Mouse (Mus musculus) thymus, postnatal 36 days (tissue): ENCODE measurements around the gene Ppih.
"Not testable (repeated sequence)": the region's sequence is repeated elsewhere in the genome, so short reads cannot be mapped to it uniquely, and the experiment has no call there.

ENCODE experiments used
- DNase-seq, 2 experiments: peaks; one replicate each; pipeline ENCODE4 v3.0.0; 2022; ENCODE audit warnings: mixed read lengths in 2 of 2

The Ppih gene

DNA sequence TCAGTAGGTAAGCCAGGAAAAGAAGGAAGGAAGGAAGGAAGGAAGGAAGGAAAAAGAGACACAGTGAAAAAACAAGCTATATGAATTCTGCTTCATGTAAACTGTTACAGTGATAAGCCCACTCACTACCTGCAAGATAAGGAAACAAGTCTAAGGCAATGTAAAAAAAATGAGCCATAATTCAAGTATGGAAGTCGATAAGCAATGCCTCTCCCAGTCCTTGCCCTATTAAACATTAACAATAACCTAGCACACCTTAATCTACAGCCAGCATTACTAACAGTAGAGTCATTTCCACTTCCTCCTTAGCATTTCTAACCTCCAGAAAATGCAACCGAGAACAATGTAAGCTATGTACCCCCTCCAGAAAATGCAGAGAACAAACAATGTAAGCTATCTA, 35.0 kb downstream of the Ppih start:
- no peak for DNase-seq

DNA sequence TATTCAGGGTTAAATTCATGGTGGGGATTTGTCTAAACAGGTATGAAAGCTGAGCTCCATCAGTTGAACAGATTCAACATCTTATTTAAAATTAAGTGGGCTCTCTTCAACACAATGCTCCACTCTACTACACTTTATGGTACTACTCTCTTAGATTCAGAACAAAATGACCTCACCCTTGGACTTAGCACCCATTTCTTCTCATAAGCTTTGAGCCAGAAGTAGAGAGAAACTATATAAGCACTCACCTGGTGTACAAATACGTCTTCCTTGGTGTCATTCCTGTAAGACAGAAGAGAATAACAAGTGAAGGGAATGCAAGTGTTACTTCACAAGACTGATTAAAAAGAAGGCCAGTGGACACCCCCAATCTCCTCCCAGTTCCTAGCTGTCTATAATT, 35.5 kb downstream of the Ppih start:
- no peak for DNase-seq

DNA sequence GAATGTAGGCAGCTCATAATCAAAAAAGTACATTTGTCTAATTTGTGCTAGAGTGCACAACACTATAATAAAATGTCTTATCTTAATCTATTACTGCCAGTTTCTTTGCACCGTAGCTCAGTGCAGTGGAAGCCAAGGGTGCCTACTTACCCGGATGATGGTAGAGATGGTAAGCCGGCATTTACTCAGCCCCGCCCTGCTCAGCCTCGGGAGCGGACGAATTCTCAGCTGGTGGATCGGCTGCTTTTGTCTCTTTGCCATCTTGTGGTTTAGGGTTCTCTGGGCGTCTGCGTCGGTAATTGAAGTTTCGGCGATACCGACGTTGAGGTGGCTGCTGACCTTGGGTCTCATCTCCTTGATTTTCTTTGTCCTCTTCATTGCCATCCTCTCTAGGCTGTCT, 41.6 kb downstream of the Ppih start:
- not testable (repeated sequence) for DNase-seq

DNA sequence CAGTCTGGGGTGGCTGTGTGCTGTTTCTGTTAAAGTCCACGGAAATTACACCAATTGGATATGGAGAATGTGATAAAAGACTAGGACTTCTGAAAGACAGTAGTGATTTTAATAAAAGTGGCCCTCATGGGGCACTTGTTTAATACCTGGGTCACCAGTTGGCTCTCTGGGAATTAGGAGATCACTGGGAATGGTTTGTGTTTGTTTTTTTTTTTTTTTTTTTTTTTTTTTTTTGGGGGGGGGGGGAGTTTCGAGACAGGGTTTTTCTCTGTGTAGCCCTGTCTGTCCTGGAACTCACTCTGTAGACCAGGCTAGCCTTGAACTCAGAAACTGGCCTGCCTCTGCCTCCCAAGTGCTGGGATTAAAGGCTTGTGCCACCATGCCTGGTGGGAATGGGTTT, 44.6 kb downstream of the Ppih start:
- DNase-seq = no peak

DNA sequence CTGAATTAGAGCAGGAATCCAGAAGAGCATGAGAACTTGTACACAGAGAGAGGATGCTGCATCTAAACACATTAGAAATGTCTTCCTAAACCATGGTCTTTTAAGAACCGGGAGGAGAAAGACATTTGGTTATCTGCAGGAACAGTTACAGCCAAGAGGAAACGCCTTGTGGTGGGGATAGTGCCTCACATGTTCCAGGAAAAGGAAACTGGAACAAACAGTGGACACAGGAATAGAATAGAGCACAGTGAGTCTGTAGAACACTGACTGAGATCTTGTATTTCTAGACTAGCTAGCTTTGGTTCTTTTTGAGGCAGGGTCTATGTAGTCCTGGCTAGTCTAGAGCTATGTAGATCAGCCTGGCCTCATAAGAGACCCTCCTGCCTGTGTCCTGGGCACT, 45.1 kb downstream of the Ppih start:
- no peak for DNase-seq

DNA sequence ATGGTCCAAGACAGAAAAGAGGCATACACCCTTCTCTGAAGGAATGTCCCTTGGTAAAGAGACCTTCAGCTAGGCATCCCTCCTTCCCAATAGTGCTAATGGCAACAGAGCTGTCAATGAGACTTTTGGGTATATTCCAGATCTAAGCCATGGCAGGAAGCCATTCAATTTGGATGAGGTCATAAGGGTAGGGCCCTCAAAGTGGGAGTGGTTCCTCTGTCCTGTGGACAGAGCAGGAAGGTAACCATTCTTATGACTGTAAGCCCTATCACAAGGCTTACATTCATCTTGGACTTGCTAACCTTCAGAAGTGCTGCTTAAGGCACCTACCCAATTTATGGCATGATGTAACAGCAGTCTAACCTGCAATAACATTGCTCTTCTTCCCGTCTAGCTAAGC, 45.7 kb downstream of the Ppih start:
- no peak for DNase-seq

DNA sequence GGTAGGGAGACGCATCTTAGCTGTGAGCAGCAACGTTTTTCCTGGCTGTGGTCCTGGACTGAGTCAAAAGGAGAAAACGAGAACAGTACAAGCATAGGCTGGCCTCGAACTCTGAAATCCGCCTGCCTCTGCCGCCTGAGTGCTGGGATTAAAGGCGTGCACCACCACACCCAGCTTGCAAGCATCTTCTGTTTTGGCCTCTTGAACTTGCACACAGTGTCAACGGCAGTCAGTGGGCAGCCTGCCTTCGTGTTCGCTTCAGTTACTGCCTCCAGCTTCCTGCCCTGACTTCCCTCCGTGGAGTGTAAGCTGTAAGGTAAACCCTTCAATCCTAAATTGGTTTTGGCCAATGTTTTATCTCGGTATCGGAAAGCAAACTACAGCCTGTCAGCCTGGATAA, 53.7 kb downstream of the Ppih start:
- DNase-seq = no peak

DNA sequence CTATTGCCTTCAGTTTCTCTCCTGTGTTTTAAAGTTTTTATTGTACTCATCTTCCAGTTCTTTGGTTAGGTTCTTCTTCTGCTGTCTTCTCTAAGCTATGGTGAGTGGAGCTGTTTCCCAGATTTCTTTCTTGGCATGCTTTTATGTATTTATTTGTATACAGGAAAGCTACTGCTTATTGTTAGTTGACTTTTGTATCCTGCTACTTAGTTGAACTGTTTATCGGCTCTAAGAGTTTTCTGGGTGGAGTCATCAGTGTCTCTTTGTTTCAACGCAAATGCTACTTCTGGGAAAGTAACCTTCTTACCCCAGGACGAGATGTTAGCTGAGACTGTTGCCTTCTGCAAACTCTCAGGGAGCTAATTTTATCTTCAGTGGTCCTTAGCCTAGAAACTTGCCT, 56.9 kb downstream of the Ppih start:
- DNase-seq = no peak

DNA sequence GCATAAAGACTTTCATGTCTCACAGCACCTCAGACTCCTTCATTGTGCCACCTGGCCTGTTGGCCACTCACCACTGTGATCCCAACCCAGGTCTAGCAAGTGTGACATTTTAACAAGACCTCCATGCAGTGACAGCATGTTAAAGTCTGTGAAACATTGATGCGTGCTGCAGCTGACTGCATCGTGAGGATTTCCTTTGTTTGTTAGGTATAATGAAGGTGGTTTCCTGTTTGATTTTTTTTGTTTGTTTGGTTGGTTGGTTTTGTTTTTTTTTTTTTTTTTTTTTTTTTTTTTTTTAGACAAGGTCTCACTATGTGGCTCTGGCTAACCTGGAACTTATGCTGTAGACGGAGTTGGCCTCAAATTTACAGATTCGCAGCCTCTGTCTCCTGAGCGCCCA, 57.9 kb downstream of the Ppih start:
- DNase-seq = no peak

DNA sequence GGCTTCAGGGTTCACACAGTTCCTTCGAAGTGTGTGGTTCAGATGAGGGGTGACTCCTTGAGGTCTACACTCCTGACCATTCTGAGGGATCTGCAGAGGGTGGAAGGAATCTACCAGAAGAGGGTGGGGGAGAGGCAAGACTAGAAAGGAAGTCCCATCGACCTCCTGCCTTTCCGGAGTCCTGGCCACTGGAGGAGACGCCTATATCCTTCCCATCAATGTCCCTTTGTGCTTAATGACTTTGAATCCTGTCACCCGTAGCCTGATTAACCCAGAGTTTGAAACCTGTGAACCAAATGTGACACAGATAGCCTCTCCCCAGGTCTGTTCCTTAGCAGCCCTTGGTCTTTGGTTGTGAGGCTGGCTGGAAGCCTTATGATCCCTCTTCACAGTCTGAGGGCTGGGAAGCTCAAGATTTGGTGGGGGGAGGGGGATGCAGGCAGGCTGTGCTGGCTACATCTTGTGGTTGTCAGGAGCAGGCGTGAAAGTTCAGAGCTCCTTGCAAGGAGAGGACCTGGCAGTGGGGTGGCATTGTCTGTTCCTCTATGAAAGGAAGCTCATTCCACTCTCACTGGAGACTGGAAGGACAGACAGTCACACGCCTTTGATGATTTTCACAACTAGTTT, 59.1 kb downstream of the Ppih start:
- DNase-seq = no peak

DNA sequence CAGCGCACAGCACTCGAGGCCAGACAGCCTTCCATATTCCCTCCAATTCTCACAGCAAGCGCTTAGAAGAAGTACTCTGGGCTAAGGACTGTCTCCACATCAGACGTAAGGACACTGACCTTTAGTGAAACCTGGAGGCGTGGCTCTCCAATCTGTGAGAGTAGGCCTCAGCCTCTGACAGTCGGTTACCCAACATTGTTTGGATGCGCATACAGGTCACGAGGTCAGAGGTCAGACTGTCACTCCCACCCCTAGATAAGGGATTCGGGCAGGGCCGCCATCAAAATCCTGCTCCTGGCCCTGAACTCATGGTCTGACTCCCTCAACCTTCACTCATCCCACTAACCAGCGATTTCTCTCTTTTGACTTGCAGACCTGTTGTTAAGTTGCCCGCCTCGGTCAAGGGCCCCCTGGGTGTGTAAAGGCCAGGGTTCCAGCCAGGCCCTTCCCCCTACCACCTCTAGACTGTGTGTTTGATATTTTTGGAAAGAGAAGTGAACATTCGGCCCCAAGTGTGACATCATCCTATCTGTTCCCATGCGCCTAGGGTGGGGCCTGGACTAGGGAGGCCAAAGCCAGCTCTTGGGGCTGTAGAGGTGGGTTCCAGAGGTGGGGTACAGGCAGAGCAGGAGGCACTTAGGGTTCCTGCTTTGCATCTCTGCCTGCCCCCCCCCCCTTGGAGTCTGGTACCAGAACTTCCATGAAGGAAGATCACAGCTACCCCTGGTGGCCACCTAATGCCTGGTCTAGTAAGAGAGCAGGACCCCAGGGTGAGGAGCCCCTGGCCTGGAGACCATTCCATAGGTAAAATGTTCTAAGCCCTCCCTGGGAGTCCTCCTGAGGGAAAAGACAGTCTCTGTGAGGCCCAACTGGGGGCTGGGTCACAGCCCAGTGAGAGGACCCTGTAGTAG, 60.7 kb downstream of the Ppih start:
- DNase-seq = no peak

DNA sequence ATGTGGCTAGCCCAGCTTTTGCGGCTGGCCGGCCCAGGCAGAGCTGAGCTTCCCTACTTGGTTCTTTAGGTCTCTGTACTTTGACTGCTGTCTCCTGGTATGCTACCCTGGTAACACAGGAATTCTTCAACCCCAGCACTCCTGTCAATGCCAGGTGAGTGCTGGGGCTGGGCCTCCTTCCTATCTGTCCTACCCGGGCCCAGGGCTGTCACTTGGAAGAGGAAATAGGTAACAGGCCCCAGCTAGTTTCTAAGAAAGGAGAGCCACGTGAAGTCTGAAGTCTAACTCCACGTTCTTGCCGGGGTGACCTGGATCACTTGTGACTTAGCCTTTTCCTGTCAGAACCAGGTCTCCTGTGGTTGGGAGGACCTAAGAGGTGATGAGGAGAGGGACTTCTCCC, 63.3 kb downstream of the Ppih start:
- no peak for DNase-seq

DNA sequence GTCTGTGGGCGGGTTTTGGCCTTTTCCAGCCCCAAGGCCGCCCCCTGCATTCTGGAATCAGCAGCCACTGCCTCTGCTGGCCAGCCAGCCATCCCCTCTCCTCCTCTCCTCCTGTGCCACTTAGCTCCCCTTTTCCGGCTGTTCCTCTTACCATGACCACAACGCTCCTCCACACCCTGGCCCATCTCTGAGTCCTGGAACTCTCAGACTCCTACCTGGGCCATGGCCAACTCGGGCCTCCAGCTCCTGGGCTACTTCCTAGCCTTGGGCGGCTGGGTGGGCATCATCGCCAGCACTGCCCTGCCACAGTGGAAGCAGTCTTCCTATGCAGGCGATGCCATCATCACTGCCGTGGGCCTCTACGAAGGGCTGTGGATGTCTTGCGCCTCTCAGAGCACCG, 65.0 kb downstream of the Ppih start, which contains the start of gene Cldn19:
TSS of gene Cldn19 (plus strand) at position 64 of the 400 bp plus-strand sequence.
- DNase-seq = no peak

DNA sequence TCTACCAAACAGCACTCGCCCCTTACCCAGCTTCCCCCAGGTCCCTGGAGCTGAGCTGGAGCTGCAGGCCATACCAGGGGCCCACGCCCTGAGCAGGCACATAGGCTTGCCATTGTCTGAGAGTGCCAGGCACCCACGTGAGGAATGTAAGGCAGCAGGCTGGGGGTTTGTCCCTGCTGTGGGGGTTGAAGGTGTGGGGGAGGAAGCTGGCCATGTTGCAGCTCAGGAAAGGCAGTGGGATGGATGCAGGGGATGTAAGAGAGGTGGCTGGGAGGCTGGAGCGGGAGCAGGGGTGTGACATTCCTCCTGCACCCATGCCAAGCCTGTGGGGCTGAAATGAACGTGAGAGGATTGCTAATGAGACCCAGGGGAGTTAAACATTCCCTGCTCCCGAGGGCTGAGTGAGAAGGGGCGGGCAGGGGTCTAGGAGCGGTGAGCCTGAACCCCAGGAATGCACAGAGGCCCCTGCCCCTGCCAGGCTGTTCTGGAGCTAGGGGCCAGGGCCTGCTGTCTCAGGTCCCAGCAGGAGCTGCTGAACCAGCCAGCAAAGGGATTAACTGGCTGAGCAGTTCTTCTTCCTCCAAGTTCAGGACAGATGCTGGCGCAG, 66.2 kb downstream of the Ppih start:
- no peak for DNase-seq

DNA sequence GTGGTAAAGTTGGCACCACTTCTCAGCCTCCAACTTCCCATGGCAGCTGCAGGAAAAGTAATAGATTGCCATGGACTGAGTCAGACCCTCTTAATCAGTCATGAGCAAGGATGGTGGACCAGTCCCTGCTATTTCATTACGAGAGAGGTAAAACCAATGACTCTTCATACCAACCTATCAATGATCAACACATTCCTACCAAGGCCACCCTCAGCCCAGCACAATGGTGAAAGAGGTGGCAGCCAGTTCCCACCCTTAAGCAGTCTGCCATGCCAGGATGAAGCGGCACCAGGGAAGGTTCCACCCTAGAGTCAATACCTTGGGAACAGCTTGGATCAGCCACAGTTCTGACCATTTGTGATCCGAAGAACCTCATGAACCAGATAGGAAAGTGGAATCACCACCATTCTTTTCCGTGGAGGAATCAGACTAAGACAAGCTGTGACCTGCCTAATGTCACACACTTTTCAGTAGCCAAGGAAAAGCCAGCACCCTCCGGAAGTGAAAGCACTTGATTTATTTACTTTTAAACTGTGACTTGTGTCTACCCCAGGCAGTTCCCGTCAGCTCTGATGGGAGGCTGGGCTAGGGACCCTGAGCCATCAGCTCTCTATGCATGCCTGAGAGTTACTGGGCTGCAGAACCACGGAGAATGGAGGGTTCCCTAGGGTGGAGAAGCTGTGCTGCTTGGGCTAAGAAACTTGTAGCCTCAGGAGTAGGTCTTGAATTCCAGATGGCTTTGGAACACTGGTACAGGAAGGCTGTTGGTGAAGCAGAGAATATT, 68.1 kb downstream of the Ppih start:
- no peak for DNase-seq
